Mouse (Mus musculus): ENCODE measurements at regions not wholly inside any gene's neighbourhood (a gene's known extent, or its start where the extent isn't known, plus 50 kb on each side); places are given as distances from the start of the nearest gene placed in this dataset.

GRCm38 (mm10) chr8:113007356-113007755, 437.5 kb downstream of the Cntnap4 start:
- Histone ChIP-seq H3K4me3 (ENCODE audit: control insufficient read depth in 1 of 2, insufficient read depth in 1 of 2, low read depth in 2 of 2, low read length in 2 of 2) (no peak overlapping the region), H3K36me3 (ENCODE audit: control insufficient read depth in 1 of 2, insufficient read depth in 2 of 2, low read length in 2 of 2) (no peaks in the 10 kb centered on the region), H3K27me3 (ENCODE audit: control insufficient read depth in 1 of 2, insufficient read depth in 2 of 2, low read length in 2 of 2) (no peaks in the 10 kb centered on the region), H3K4me1 (ENCODE audit: control insufficient read depth in 1 of 2, insufficient read depth in 2 of 2, low read length in 2 of 2) (no peaks in the 10 kb centered on the region), H3K27ac (ENCODE audit: control insufficient read depth, low read depth, low read length) (no peak overlapping the region), H3K79me2 (ENCODE audit: control insufficient read depth, insufficient read depth, low read length, poor library complexity) (no peaks in the 10 kb centered on the region), H3K9me3 (replicated peaks; ENCODE audit: insufficient read depth, low read length) (no peaks in the 10 kb centered on the region), H3K9ac (ENCODE audit: control insufficient read depth, low read depth, low read length, poor library complexity, severe bottlenecking) (no peak overlapping the region)
- no peak for DNase-seq (ENCODE audit: low read depth, low spot score)
- TF ChIP-seq MYB (IDR thresholded peaks at IDR 0.05; ENCODE audit: low read depth, low read length) (no peak), NELFE (IDR thresholded peaks at IDR 0.05; ENCODE audit: low read depth, low read length) (no peak), TBP (IDR thresholded peaks at IDR 0.05; ENCODE audit: low read depth, low read length) (no peak), GABPA (IDR thresholded peaks at IDR 0.05; ENCODE audit: low read depth, low read length) (no peak), USF2 (IDR thresholded peaks at IDR 0.05; ENCODE audit: borderline replicate concordance in 1 of 2, insufficient read depth in 1 of 2, low read depth in 1 of 2, low read length in 2 of 2) (no peak), HCFC1 (IDR thresholded peaks at IDR 0.05; ENCODE audit: low read depth, low read length) (no peak), E2F4 (IDR thresholded peaks at IDR 0.05; ENCODE audit: borderline replicate concordance, low read depth, low read length) (no peak)

- Histone ChIP-seq H3K27me3 (ENCODE audit: control insufficient read depth in 1 of 2, insufficient read depth in 2 of 2, low read length in 2 of 2) (no peaks in the 10 kb centered on the region), H3K9me3 (replicated peaks; ENCODE audit: insufficient read depth, low read length) (no peaks in the 10 kb centered on the region; the same call in 1 of the 2 replicates), H3K36me3 (ENCODE audit: control insufficient read depth in 1 of 2, insufficient read depth in 2 of 2, low read length in 2 of 2) (no peaks in the 10 kb centered on the region), H3K4me1 (ENCODE audit: control insufficient read depth in 1 of 2, insufficient read depth in 2 of 2, low read length in 2 of 2) (no peaks in the 10 kb centered on the region), H3K4me3 (ENCODE audit: control insufficient read depth in 1 of 2, insufficient read depth in 1 of 2, low read depth in 2 of 2, low read length in 2 of 2) (no peak overlapping the region), H3K9ac (ENCODE audit: control insufficient read depth, low read depth, low read length, poor library complexity, severe bottlenecking) (no peak overlapping the region), H3K79me2 (ENCODE audit: control insufficient read depth, insufficient read depth, low read length, poor library complexity) (no peaks in the 10 kb centered on the region), H3K27ac (ENCODE audit: control insufficient read depth, low read depth, low read length) (no peak overlapping the region)
- TF ChIP-seq POLR2A (IDR thresholded peaks at IDR 0.05; ENCODE audit: control insufficient read depth in 1 of 2, insufficient read depth in 1 of 2, low read depth in 1 of 2, low read length in 2 of 2, poor library complexity in 1 of 2) (no peak), ETS1 (IDR thresholded peaks at IDR 0.05; ENCODE audit: low read depth, low read length) (no peak), TBP (IDR thresholded peaks at IDR 0.05; ENCODE audit: low read depth, low read length) (no peak), NRF1 (IDR thresholded peaks at IDR 0.05; ENCODE audit: insufficient read depth, low read depth, low read length, poor library complexity, severe bottlenecking) (no peak), RAD21 (IDR thresholded peaks at IDR 0.05; ENCODE audit: low read depth, low read length) (no peak), ZC3H11A (IDR thresholded peaks at IDR 0.05; ENCODE audit: low read depth, low read length) (no peak), MXI1 (IDR thresholded peaks at IDR 0.05; ENCODE audit: low read depth, low read length) (no peak), RCOR1 (IDR thresholded peaks at IDR 0.05; ENCODE audit: low read depth, low read length) (no peak), ELF1 (IDR thresholded peaks at IDR 0.05; ENCODE audit: low read depth, low read length) (no peak), MAX (IDR thresholded peaks at IDR 0.05; ENCODE audit: low read length) (no peak)
- no peak for DNase-seq (ENCODE audit: low read depth, low spot score)
These were observed 459.0 kb downstream of the Cntnap4 start for GRCm38 (mm10) chr8:113028880-113029279.
